Mouse (Mus musculus): ENCODE measurements around the gene Tmem108. TPM values are rescaled to one million over a fixed set of nuclear protein-coding genes. Genes with fewer than 3 reads are reported as not detected.

The Tmem108 gene
- polyA plus RNA-seq, 1 experiment from 2014 or later: 5.5 TPM

- Histone ChIP-seq H3K4me2 (ENCODE audit: low read length) (0 out of 2 replicates have a peak overlapping the region, but pooled peaks have one; percentile 4), H3K9ac (ENCODE audit: low read depth, low read length) (no peak overlapping the region), H3K27me3 (ENCODE audit: insufficient read depth, low read length) (no peaks in the 10 kb centered on the region), H3K36me3 (ENCODE audit: insufficient read depth, low read length) (no peaks in the 10 kb centered on the region), H3K9me3 (replicated peaks; ENCODE audit: low read length) (no peaks in the 10 kb centered on the region), H3K4me3 (replicated peaks; ENCODE audit: low read depth, low read length) (no peak overlapping the region), H3K27ac (no peak overlapping the region), H3K4me1 (replicated peaks; ENCODE audit: insufficient read depth, low read length) (no peaks in the 10 kb centered on the region)
- ATAC-seq (replicated peaks; ENCODE audit: low FRiP score, low read depth) (peak; percentile 86), DNase-seq (ENCODE audit: low spot score) (peak; percentile 80)
- TF ChIP-seq CTCF (IDR thresholded peaks at IDR 0.05; ENCODE audit: low read depth): no peak
- WGBS: 43% methylated on average over 19 of the region's 19 CpGs
These were observed 137.9 kb downstream of the Tmem108 start for GRCm38 (mm10) chr9:103623560-103624316.

GRCm38 (mm10) chr9:103622988-103623387 is 138.6 kb downstream of the Tmem108 start:
- no peak overlapping the region for H3K4me2 ChIP-seq (ENCODE audit: low read length)
- no peaks in the 10 kb centered on the region for H3K4me1 ChIP-seq (replicated peaks; ENCODE audit: insufficient read depth, low read length)
- TF ChIP-seq CTCF (IDR thresholded peaks at IDR 0.05; ENCODE audit: low read depth): no peak
- no peaks in the 10 kb centered on the region for H3K27me3 ChIP-seq (ENCODE audit: insufficient read depth, low read length)
- H3K4me3 ChIP-seq (replicated peaks; ENCODE audit: low read depth, low read length): no peak overlapping the region
- ATAC-seq (replicated peaks; ENCODE audit: low FRiP score, low read depth): no peak
- H3K9me3 ChIP-seq (replicated peaks; ENCODE audit: low read length): no peaks in the 10 kb centered on the region
- DNase-seq (ENCODE audit: low spot score): no peak
- no peak overlapping the region for H3K9ac ChIP-seq (ENCODE audit: low read depth, low read length)
- 78% methylated on average over 5 of the region's 5 CpGs for WGBS
- H3K27ac ChIP-seq: no peak overlapping the region
- no peaks in the 10 kb centered on the region for H3K36me3 ChIP-seq (ENCODE audit: insufficient read depth, low read length)

- H3K36me3 ChIP-seq (ENCODE audit: insufficient read depth, low read length): no peaks in the 10 kb centered on the region
- no peak overlapping the region for H3K27ac ChIP-seq
- TF ChIP-seq CTCF (IDR thresholded peaks at IDR 0.05; ENCODE audit: low read depth): no peak
- DNase-seq (ENCODE audit: low spot score): no peak
- H3K4me3 ChIP-seq (replicated peaks; ENCODE audit: low read depth, low read length): no peak overlapping the region
- H3K9me3 ChIP-seq (replicated peaks; ENCODE audit: low read length): no peaks in the 10 kb centered on the region
- no peaks in the 10 kb centered on the region for H3K4me1 ChIP-seq (replicated peaks; ENCODE audit: insufficient read depth, low read length)
- H3K27me3 ChIP-seq (ENCODE audit: insufficient read depth, low read length): no peaks in the 10 kb centered on the region
- no peak overlapping the region for H3K4me2 ChIP-seq (ENCODE audit: low read length)
- ATAC-seq (replicated peaks; ENCODE audit: low FRiP score, low read depth): no peak
- no peak overlapping the region for H3K9ac ChIP-seq (ENCODE audit: low read depth, low read length)
- 93% methylated on average over 2 of the region's 2 CpGs for WGBS
These were observed 139.8 kb downstream of the Tmem108 start for GRCm38 (mm10) chr9:103621870-103622269.

GRCm38 (mm10) chr9:103620517-103621212 is 141.0 kb downstream of the Tmem108 start:
- H3K27ac ChIP-seq: no peak overlapping the region
- H3K4me3 ChIP-seq (replicated peaks; ENCODE audit: low read depth, low read length): no peak overlapping the region
- no peak overlapping the region for H3K9ac ChIP-seq (ENCODE audit: low read depth, low read length)
- DNase-seq (ENCODE audit: low spot score): no peak
- H3K27me3 ChIP-seq (ENCODE audit: insufficient read depth, low read length): no peaks in the 10 kb centered on the region
- 87% methylated on average over 8 of the region's 8 CpGs for WGBS
- no peaks in the 10 kb centered on the region for H3K4me1 ChIP-seq (replicated peaks; ENCODE audit: insufficient read depth, low read length)
- H3K36me3 ChIP-seq (ENCODE audit: insufficient read depth, low read length): no peaks in the 10 kb centered on the region
- no peaks in the 10 kb centered on the region for H3K9me3 ChIP-seq (replicated peaks; ENCODE audit: low read length)
- ATAC-seq (replicated peaks; ENCODE audit: low FRiP score, low read depth): no peak
- H3K4me2 ChIP-seq (ENCODE audit: low read length): no peak overlapping the region
- no peak for TF ChIP-seq CTCF (IDR thresholded peaks at IDR 0.05; ENCODE audit: low read depth)

- Histone ChIP-seq H3K4me2 (ENCODE audit: low read length) (no peak overlapping the region), H3K9ac (ENCODE audit: low read depth, low read length) (no peak overlapping the region), H3K4me1 (replicated peaks; ENCODE audit: insufficient read depth, low read length) (no peaks in the 10 kb centered on the region), H3K27ac (no peak overlapping the region), H3K27me3 (ENCODE audit: insufficient read depth, low read length) (no peaks in the 10 kb centered on the region), H3K9me3 (replicated peaks; ENCODE audit: low read length) (no peaks in the 10 kb centered on the region), H3K36me3 (ENCODE audit: insufficient read depth, low read length) (no peaks in the 10 kb centered on the region), H3K4me3 (replicated peaks; ENCODE audit: low read depth, low read length) (no peak overlapping the region)
- no peak for TF ChIP-seq CTCF (IDR thresholded peaks at IDR 0.05; ENCODE audit: low read depth)
- 70% methylated on average over 4 of the region's 4 CpGs for WGBS
- DNase-seq (ENCODE audit: low spot score) (no peak), ATAC-seq (replicated peaks; ENCODE audit: low FRiP score, low read depth) (no peak)
These were observed 147.4 kb downstream of the Tmem108 start for GRCm38 (mm10) chr9:103614260-103614659.

- no peak for ATAC-seq (replicated peaks; ENCODE audit: low FRiP score, low read depth)
- no peak for DNase-seq (ENCODE audit: low spot score)
- WGBS: 80% methylated on average over 13 of the region's 13 CpGs
These were observed 153.2 kb downstream of the Tmem108 start for GRCm38 (mm10) chr9:103608161-103609058.

More at GRCm38 (mm10) chr9:103608161-103609058, 153.2 kb downstream of the Tmem108 start:
- TF ChIP-seq CTCF (IDR thresholded peaks at IDR 0.05; ENCODE audit: low read depth): no peak
- Histone ChIP-seq H3K4me1 (replicated peaks; ENCODE audit: insufficient read depth, low read length) (no peaks in the 10 kb centered on the region), H3K27ac (no peak overlapping the region), H3K27me3 (ENCODE audit: insufficient read depth, low read length) (no peaks in the 10 kb centered on the region), H3K9ac (ENCODE audit: low read depth, low read length) (no peak overlapping the region), H3K9me3 (replicated peaks; ENCODE audit: low read length) (no peaks in the 10 kb centered on the region), H3K36me3 (ENCODE audit: insufficient read depth, low read length) (no peaks in the 10 kb centered on the region), H3K4me2 (ENCODE audit: low read length) (no peak overlapping the region), H3K4me3 (replicated peaks; ENCODE audit: low read depth, low read length) (no peak overlapping the region)

Measured in kidney, postnatal 0 days (tissue).